Mouse (Mus musculus) MEL (cell line): ENCODE data around the gene Tra2b. TPM values are rescaled to one million over a fixed set of nuclear protein-coding genes. Genes with fewer than 3 reads are reported as not detected.
A peak's percentile ranks its signal among the peaks of the same experiment; 100 is the strongest.

Source experiments
- DNase-seq: peaks from one replicate; pipeline ENCODE4 v3.0.0; 2011; ENCODE audit warnings: low read depth, low spot score
- H3K27ac ChIP-seq: 2 replicates; pipeline ENCODE4 v1.5.1; 2012; ENCODE audit warnings: low read depth, mild to moderate bottlenecking, control low read depth, low read length, moderate library complexity; ENCODE audit not compliant: control insufficient read depth
- H3K27me3 ChIP-seq, 2 experiments: fragments of 150-350 bp in 1 of 2; sonication (generic) in 1 of 2; 2 replicates each; pipeline ENCODE4 v1.6.1; 2012; ENCODE audit warnings: low read length in 2 of 2, mild to moderate bottlenecking in 2 of 2, improper control_type of control experiment in 1 of 2, moderate library complexity in 1 of 2; ENCODE audit not compliant: insufficient read depth in 2 of 2, control insufficient read depth in 1 of 2
- H3K36me3 ChIP-seq, 2 experiments: 2 replicates each; pipeline ENCODE4 v1.6.1; 2012 to 2014; ENCODE audit warnings: low read length in 2 of 2, improper control_type of control experiment in 1 of 2, inconsistent platforms in 1 of 2, mild to moderate bottlenecking in 1 of 2; ENCODE audit not compliant: insufficient read depth in 2 of 2, control insufficient read depth in 1 of 2
- H3K4me1 ChIP-seq, 2 experiments: fragments of 150-350 bp in 1 of 2; sonication (generic) in 1 of 2; 2 replicates each; pipeline ENCODE4 v1.6.1; 2012; ENCODE audit warnings: low read length in 2 of 2, improper control_type of control experiment in 1 of 2, mild to moderate bottlenecking in 1 of 2; ENCODE audit not compliant: insufficient read depth in 2 of 2, control insufficient read depth in 1 of 2
- H3K4me3 ChIP-seq, 2 experiments: fragments of 150-350 bp in 1 of 2; sonication (generic) in 1 of 2; 2 replicates each; pipeline ENCODE4 v1.5.1; 2012; ENCODE audit warnings: low read depth in 2 of 2, low read length in 2 of 2, mild to moderate bottlenecking in 2 of 2, moderate library complexity in 2 of 2, control low read depth in 1 of 2, improper control_type of control experiment in 1 of 2; ENCODE audit not compliant: control insufficient read depth in 1 of 2, insufficient read depth in 1 of 2
- H3K79me2 ChIP-seq: 2 replicates; pipeline ENCODE4 v1.6.1; 2012; ENCODE audit warnings: mild to moderate bottlenecking, low read length, moderate library complexity; ENCODE audit not compliant: control insufficient read depth, poor library complexity, insufficient read depth
- H3K9ac ChIP-seq: 2 replicates; pipeline ENCODE4 v1.6.1; 2012; ENCODE audit warnings: low read depth, mild to moderate bottlenecking, control low read depth, low read length, moderate library complexity; ENCODE audit not compliant: control insufficient read depth, poor library complexity, severe bottlenecking
- H3K9me3 ChIP-seq: fragments of 150-350 bp; sonication (generic); replicated peaks from 2 replicates; pipeline ENCODE4 v1.6.1; 2012; ENCODE audit warnings: mild to moderate bottlenecking, low read length, improper control_type of control experiment, moderate library complexity; ENCODE audit not compliant: insufficient read depth
- CHD2 ChIP-seq: IDR thresholded peaks from 2 replicates; pipeline ENCODE4 v1.6.1; 2011; ENCODE audit warnings: low read length, improper control_type of control experiment
- CTCF ChIP-seq, 3 experiments: IDR thresholded peaks in 2 of 3; conservative IDR thresholded peaks in 1 of 3; 2 replicates each; pipeline ENCODE4 v1.5.1; 2011 to 2012; ENCODE audit warnings: low read length in 3 of 3, low read depth in 2 of 3, mild to moderate bottlenecking in 2 of 3, improper control_type of control experiment in 1 of 3, inconsistent platforms in 1 of 3, mixed read lengths in 1 of 3, moderate library complexity in 1 of 3; ENCODE audit not compliant: control insufficient read depth in 1 of 3, insufficient read depth in 1 of 3, poor library complexity in 1 of 3, severe bottlenecking in 1 of 3
- GABPA ChIP-seq: IDR thresholded peaks from 2 replicates; pipeline ENCODE4 v1.6.1; 2012; ENCODE audit warnings: low read depth, mild to moderate bottlenecking, inconsistent platforms, low read length, improper control_type of control experiment, moderate library complexity
- MAFK ChIP-seq: IDR thresholded peaks from 2 replicates; pipeline ENCODE4 v1.6.1; 2011; ENCODE audit warnings: low read depth, mild to moderate bottlenecking, low read length, improper control_type of control experiment, borderline replicate concordance
- MAX ChIP-seq: IDR thresholded peaks from 2 replicates; pipeline ENCODE4 v1.6.1; 2011; ENCODE audit warnings: low read length, improper control_type of control experiment
- MEF2A ChIP-seq: IDR thresholded peaks from 2 replicates; pipeline ENCODE4 v1.6.1; 2014; ENCODE audit warnings: low read depth, mild to moderate bottlenecking, inconsistent platforms, low read length, improper control_type of control experiment; ENCODE audit not compliant: poor library complexity, insufficient replicate concordance, severe bottlenecking; ENCODE audit errors: extremely low read depth
- POLR2AphosphoS5 ChIP-seq: IDR thresholded peaks from 2 replicates; pipeline ENCODE4 v1.6.1; 2012; ENCODE audit warnings: low read depth, borderline replicate concordance, mild to moderate bottlenecking, inconsistent platforms, low read length, moderate library complexity, mixed read lengths
- RAD21 ChIP-seq: IDR thresholded peaks from 2 replicates; pipeline ENCODE4 v1.6.1; 2011; ENCODE audit warnings: mild to moderate bottlenecking, low read depth, low read length, improper control_type of control experiment
- SMC3 ChIP-seq: IDR thresholded peaks from 2 replicates; pipeline ENCODE4 v1.6.1; 2011; ENCODE audit warnings: low read depth, low read length, improper control_type of control experiment
- TAL1 ChIP-seq: IDR thresholded peaks from 2 replicates; pipeline ENCODE4 v1.6.1; 2012; ENCODE audit warnings: mild to moderate bottlenecking, inconsistent platforms, low read length, moderate library complexity, mixed read lengths
- UBTF ChIP-seq: IDR thresholded peaks from 2 replicates; pipeline ENCODE4 v1.6.1; 2012; ENCODE audit warnings: low read depth, mild to moderate bottlenecking, inconsistent platforms, low read length, improper control_type of control experiment, moderate library complexity, borderline replicate concordance; ENCODE audit not compliant: insufficient read depth
- USF1 ChIP-seq: IDR thresholded peaks from 2 replicates; pipeline ENCODE4 v1.6.1; 2014; ENCODE audit warnings: low read depth, mild to moderate bottlenecking, inconsistent platforms, low read length, improper control_type of control experiment, moderate library complexity
- ZC3H11A ChIP-seq: IDR thresholded peaks from 2 replicates; pipeline ENCODE4 v1.6.1; 2012; ENCODE audit warnings: low read depth, mild to moderate bottlenecking, inconsistent platforms, low read length, improper control_type of control experiment
- ZKSCAN1 ChIP-seq: IDR thresholded peaks from 2 replicates; pipeline ENCODE4 v1.6.1; 2012; ENCODE audit warnings: low read depth, mild to moderate bottlenecking, inconsistent platforms, low read length, improper control_type of control experiment, moderate library complexity
- ZMIZ1 ChIP-seq: IDR thresholded peaks from 2 replicates; pipeline ENCODE4 v1.6.1; 2012; ENCODE audit warnings: low read depth, mild to moderate bottlenecking, inconsistent platforms, low read length, improper control_type of control experiment, moderate library complexity
- polyA plus RNA-seq, 2 experiments: library from polyadenylated mRNA; stranded (reverse) in 1 of 2; unstranded in 1 of 2; fragments of >175 nt in 1 of 2; fragments of >200 nt in 1 of 2; gene quantifications; 2 replicates each; pipeline versions ENCODE4 v1.2.1 to v1.2.4; 2012; ENCODE audit warnings: low replicate concordance in 2 of 2, low read depth in 1 of 2; ENCODE audit not compliant: insufficient read length in 2 of 2, insufficient read depth in 1 of 2, missing spikeins in 1 of 2
- total RNA-seq: library from RNA; depleted of rRNA; stranded (reverse); fragments of 300-350 nt; gene quantifications from 2 replicates; pipeline ENCODE4 v1.2.3, GENCODE M21; 2012

Tra2b gene
- total and polyA plus RNA-seq, 3 experiments: 154 to 286 (median 263) TPM

- TF ChIP-seq MAX: no peak
- TF ChIP-seq, all 39 proteins: peak for 5
Observed at GRCm38 (mm10) chr16:22310649-22311048, 44.8 kb upstream of the Tra2b start (continued).

GRCm38 (mm10) chr16:22302606-22303005 is 36.8 kb upstream of the Tra2b start:
- peak; percentile 66 for DNase-seq
- no peak overlapping the region for H3K9ac ChIP-seq

GRCm38 (mm10) chr16:22301378-22301777 is 35.6 kb upstream of the Tra2b start:
- H3K36me3 ChIP-seq: peaks cover 0 to under 1% of the 10 kb centered on the region in 2 experiments; a peak in 1 of 4 replicates
- H3K9ac ChIP-seq: no peak overlapping the region
- no peaks in the 10 kb centered on the region for H3K9me3 ChIP-seq
- H3K4me3 ChIP-seq: no peak overlapping the region
- DNase-seq: no peak
- no peak for TF ChIP-seq ZKSCAN1
- TF ChIP-seq USF1: no peak
- TF ChIP-seq SMC3: 0 out of 2 replicates have a peak, but pooled peaks have one; percentile 6
- no peak for TF ChIP-seq RAD21
- TF ChIP-seq MAFK: no peak
- no peak for TF ChIP-seq GABPA
- TF ChIP-seq MEF2A: no peak
- TF ChIP-seq CTCF (IDR thresholded peaks at IDR 0.05 in 2 of 3, conservative IDR thresholded peaks at IDR 0.05 in 1 of 3; ENCODE audit: control insufficient read depth in 1 of 3, insufficient read depth in 1 of 3, low read depth in 2 of 3, low read length in 3 of 3, poor library complexity in 1 of 3, severe bottlenecking in 1 of 3): 0 out of 6 replicates have a peak, but pooled peaks of 1 of the 3 experiments have one; percentile 0
- TF ChIP-seq TAL1: no peak
- no peak for TF ChIP-seq ZMIZ1
- TF ChIP-seq POLR2AphosphoS5: no peak
- no peak overlapping the region for H3K27ac ChIP-seq
- no peaks in the 10 kb centered on the region for H3K79me2 ChIP-seq
- H3K27me3 ChIP-seq: peaks cover 0 to 3% of the 10 kb centered on the region in 2 experiments; a peak in 1 of 4 replicates
- peaks cover 0 to 2% of the 10 kb centered on the region in 2 experiments; a peak in 1 of 4 replicates for H3K4me1 ChIP-seq

More at GRCm38 (mm10) chr16:22302606-22303005, 36.8 kb upstream of the Tra2b start:
- Histone ChIP-seq H3K4me3 (no peak overlapping the region), H3K79me2 (no peaks in the 10 kb centered on the region), H3K27me3 (no peaks in the 10 kb centered on the region; a peak in 1 of 4 replicates), H3K9me3 (no peaks in the 10 kb centered on the region), H3K4me1 (peaks cover 0 to 3% of the 10 kb centered on the region in 2 experiments; a peak in 1 of 4 replicates), H3K36me3 (peaks cover 0 to 9% of the 10 kb centered on the region in 2 experiments; a peak in 2 of 4 replicates), H3K27ac (no peak overlapping the region)
- TF ChIP-seq CHD2: no peak
- peak; percentile 93 for TF ChIP-seq SMC3
- TF ChIP-seq CTCF (IDR thresholded peaks at IDR 0.05 in 2 of 3, conservative IDR thresholded peaks at IDR 0.05 in 1 of 3; ENCODE audit: control insufficient read depth in 1 of 3, insufficient read depth in 1 of 3, low read depth in 2 of 3, low read length in 3 of 3, poor library complexity in 1 of 3, severe bottlenecking in 1 of 3): peak; percentile 74 to 90 (median 87)
- no peak for TF ChIP-seq ZKSCAN1
- peak; percentile 87 for TF ChIP-seq RAD21
- no peak for TF ChIP-seq UBTF
- peak; percentile 82 for TF ChIP-seq ZC3H11A
